Mouse (Mus musculus) embryo, embryonic 9.5 days (tissue): Measurements from ENCODE around the gene Stpg3.
"Not testable (repeated sequence)": the region's sequence is repeated elsewhere in the genome, so short reads cannot be mapped to it uniquely, and the experiment has no call there.

Experiments used
- DNase-seq: peaks from one replicate; pipeline ENCODE4 v3.0.0-alpha.2; 2017; ENCODE audit errors: extremely low spot score

Stpg3 gene

GRCm38 (mm10) chr2:25214444-25214843 lies at the start of gene Stpg3:
TSS of gene Stpg3 (minus strand) at chr2:25214637.
- no peak for DNase-seq

- no peak for DNase-seq
Observed at GRCm38 (mm10) chr2:25263623-25264285, 49.3 kb upstream of the Stpg3 start.

- peak; percentile 16 for DNase-seq
Observed at GRCm38 (mm10) chr2:25262795-25263622, 48.6 kb upstream of the Stpg3 start.

GRCm38 (mm10) chr2:25262291-25262767 lies 47.9 kb upstream of the Stpg3 start, which contains the start of gene Tprn:
TSS of gene Tprn (plus strand) at chr2:25262618.
- peak; percentile 90 for DNase-seq

GRCm38 (mm10) chr2:25261870-25262269 lies 47.4 kb upstream of the Stpg3 start:
- no peak for DNase-seq

- DNase-seq, result no peak
Observed at GRCm38 (mm10) chr2:25258887-25259286, 44.5 kb upstream of the Stpg3 start.

GRCm38 (mm10) chr2:25257250-25257649 lies 42.8 kb upstream of the Stpg3 start:
- DNase-seq, result not testable (repeated sequence)

GRCm38 (mm10) chr2:25256443-25257109 lies 42.1 kb upstream of the Stpg3 start:
- peak; percentile 45 for DNase-seq

GRCm38 (mm10) chr2:25255284-25255779 lies 40.9 kb upstream of the Stpg3 start, which contains the start of gene Tmem203:
TSS of gene Tmem203 (plus strand) at chr2:25255439.
- DNase-seq, result peak; percentile 95

- no peak for DNase-seq
Observed at GRCm38 (mm10) chr2:25252331-25252730, 37.9 kb upstream of the Stpg3 start.

GRCm38 (mm10) chr2:25246183-25247072 lies 32.0 kb upstream of the Stpg3 start, which contains the start of gene AL732309.1:
TSS of gene AL732309.1 (minus strand) at chr2:25246863.
- DNase-seq, result no peak

- DNase-seq, result no peak
Observed at GRCm38 (mm10) chr2:25244144-25244543, 29.7 kb upstream of the Stpg3 start.

- DNase-seq, result no peak
Observed at GRCm38 (mm10) chr2:25243342-25243741, 28.9 kb upstream of the Stpg3 start.

GRCm38 (mm10) chr2:25242101-25242506 lies 27.7 kb upstream of the Stpg3 start, which contains the start of the genes Rnf208 and Cysrt1:
TSS of gene Rnf208 (plus strand) at chr2:25242255.
TSS of gene Cysrt1 (minus strand) at chr2:25242452.
- no peak for DNase-seq

- DNase-seq, result no peak
Observed at GRCm38 (mm10) chr2:25241438-25241775, 27.0 kb upstream of the Stpg3 start.

GRCm38 (mm10) chr2:25240723-25241437 lies 26.4 kb upstream of the Stpg3 start:
- peak; percentile 75 for DNase-seq

GRCm38 (mm10) chr2:25240310-25240709 lies 25.9 kb upstream of the Stpg3 start:
- no peak for DNase-seq

GRCm38 (mm10) chr2:25239766-25240165 lies 25.3 kb upstream of the Stpg3 start:
- DNase-seq, result no peak

- DNase-seq, result no peak
Observed at GRCm38 (mm10) chr2:25238106-25238505, 23.7 kb upstream of the Stpg3 start.

GRCm38 (mm10) chr2:25237522-25237921 lies 23.1 kb upstream of the Stpg3 start:
- DNase-seq, result no peak
